Mouse (Mus musculus) neural tube, embryonic 13.5 days (tissue): ENCODE results near the gene Pfas. TPM values are rescaled to one million over a fixed set of nuclear protein-coding genes. Genes with fewer than 3 reads are reported as not detected.
"Not testable (repeated sequence)": the region's sequence is repeated elsewhere in the genome, so short reads cannot be mapped to it uniquely, and the experiment has no call there.

Experiments
- ATAC-seq: fragments of 200-750 bp; cut with Nextera tagmentation; 2 replicates; pipeline ENCODE4 v1.8.0; 2017; ENCODE audit warnings: low read depth, mild to moderate bottlenecking, moderate TSS enrichment, moderate library complexity
- H3K27ac ChIP-seq: fragments of 300-500 bp; sonication (generic); replicated peaks from 2 replicates; pipeline ENCODE4 v1.5.1; 2015; ENCODE audit warnings: moderate library complexity, mild to moderate bottlenecking, inconsistent platforms
- H3K27me3 ChIP-seq: fragments of 300-500 bp; sonication (generic); 2 replicates; pipeline ENCODE4 v1.6.1; 2015; ENCODE audit warnings: mild to moderate bottlenecking, inconsistent platforms
- H3K36me3 ChIP-seq: fragments of 300-500 bp; sonication (generic); 2 replicates; pipeline ENCODE4 v1.6.1; 2015; ENCODE audit warnings: mild to moderate bottlenecking, inconsistent platforms
- H3K4me1 ChIP-seq: fragments of 300-500 bp; sonication (generic); replicated peaks from 2 replicates; pipeline ENCODE4 v1.6.1; 2015; ENCODE audit warnings: inconsistent platforms
- H3K4me2 ChIP-seq: fragments of 300-500 bp; sonication (generic); 2 replicates; pipeline ENCODE4 v1.6.1; 2015; ENCODE audit warnings: inconsistent platforms, mild to moderate bottlenecking, moderate library complexity
- H3K4me3 ChIP-seq: fragments of 300-500 bp; sonication (generic); 2 replicates; pipeline ENCODE4 v1.5.1; 2015; ENCODE audit warnings: mild to moderate bottlenecking, inconsistent platforms
- H3K9ac ChIP-seq: fragments of 300-500 bp; sonication (generic); 2 replicates; pipeline ENCODE4 v1.6.1; 2015; ENCODE audit warnings: moderate library complexity, mild to moderate bottlenecking, inconsistent platforms
- H3K9me3 ChIP-seq: fragments of 300-500 bp; sonication (generic); 2 replicates; pipeline ENCODE4 v1.6.1; 2016; ENCODE audit warnings: inconsistent platforms
- WGBS: fragments of 180-500 bp; shearing (Covaris S2); methylation state at CpG from one replicate; pipeline ENCODE4 v1.1.7; 2015; 5-methylcytosine and 5-hydroxymethylcytosine counted together
- microRNA-seq: library from miRNA; unstranded; fragments of <30 nt; microRNA quantifications from one replicate; pipeline ENCODE4, GENCODE M21; 2016
- polyA plus RNA-seq: library from polyadenylated mRNA; unstranded; fragments of >200 nt; fragmentation: Nextera tagmentation; extraction: Ambion mirVana; gene quantifications from 2 replicates; pipeline ENCODE4 v1.2.1, GENCODE M21; 2015

Pfas gene
- polyA plus RNA-seq, 1 experiment from 2014 or later = 19.1 TPM

DNA sequence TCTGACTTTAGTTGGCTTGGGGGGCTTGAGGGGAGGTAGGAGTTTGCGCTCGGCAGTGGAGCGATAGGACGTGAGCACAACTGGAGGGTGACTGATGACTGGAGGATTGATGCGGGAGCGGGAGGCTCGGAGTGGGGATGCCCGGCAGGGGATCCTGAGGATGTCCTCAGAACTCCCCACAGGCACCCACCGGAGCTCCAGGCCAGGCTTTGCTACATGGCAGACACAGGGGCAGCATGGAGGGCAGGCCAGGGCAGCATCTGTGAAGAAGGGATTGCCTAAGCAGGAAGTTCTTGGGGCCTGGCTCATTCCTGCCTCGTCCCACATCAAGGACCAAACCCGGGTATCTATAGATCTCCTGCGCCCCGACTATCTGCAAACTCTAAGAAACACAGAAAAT lies 54.4 kb downstream of the Pfas start:
- H3K36me3 ChIP-seq = no peaks in the 10 kb centered on the region
- peaks cover 17% of the 10 kb centered on the region for H3K4me1 ChIP-seq
- 5% methylated on average over 13 of the region's 13 CpGs for WGBS
- H3K4me3 ChIP-seq = peak overlapping the region; percentile 33
- H3K27ac ChIP-seq = no peak overlapping the region
- H3K9me3 ChIP-seq = no peaks in the 10 kb centered on the region
- no peak for ATAC-seq
- peak overlapping the region; percentile 60 for H3K4me2 ChIP-seq
- peaks cover 70% of the 10 kb centered on the region for H3K27me3 ChIP-seq
- H3K9ac ChIP-seq = no peak overlapping the region; the same call in 1 of the 2 replicates

DNA sequence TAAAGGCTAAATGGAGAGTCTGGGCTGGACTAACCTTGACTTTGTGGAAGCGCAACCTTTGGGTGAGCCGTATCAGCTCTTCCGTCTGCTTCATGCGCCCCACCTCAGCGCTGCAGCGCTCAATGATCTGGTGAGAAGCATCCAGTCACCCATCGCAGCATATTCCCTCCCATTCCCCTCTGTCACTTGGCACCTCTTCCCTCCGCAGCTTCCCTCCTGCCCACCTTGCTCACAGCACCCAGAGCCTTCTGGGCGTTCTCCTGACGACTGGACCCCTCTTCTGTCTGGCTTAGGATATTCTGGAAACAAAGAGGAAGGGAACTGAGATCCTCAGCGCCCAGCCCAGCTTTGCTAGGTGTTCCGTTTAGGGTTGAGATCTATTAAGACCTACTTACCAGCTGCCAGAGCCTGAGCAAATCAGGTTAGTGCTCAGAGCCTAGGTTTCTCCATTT lies 60.7 kb downstream of the Pfas start:
- H3K4me1 ChIP-seq = peaks cover 13% of the 10 kb centered on the region
- H3K4me3 ChIP-seq = peak overlapping the region; percentile 41
- 11% methylated on average over 12 of the region's 12 CpGs for WGBS
- H3K27ac ChIP-seq = peak overlapping the region; percentile 83
- H3K4me2 ChIP-seq = peak overlapping the region; percentile 54
- H3K36me3 ChIP-seq = peaks cover 13% of the 10 kb centered on the region; the same call in 1 of the 2 replicates
- peak overlapping the region; percentile 73 for H3K9ac ChIP-seq
- ATAC-seq = peak; percentile 86
- H3K9me3 ChIP-seq = no peaks in the 10 kb centered on the region
- H3K27me3 ChIP-seq = peaks cover 35% of the 10 kb centered on the region

DNA sequence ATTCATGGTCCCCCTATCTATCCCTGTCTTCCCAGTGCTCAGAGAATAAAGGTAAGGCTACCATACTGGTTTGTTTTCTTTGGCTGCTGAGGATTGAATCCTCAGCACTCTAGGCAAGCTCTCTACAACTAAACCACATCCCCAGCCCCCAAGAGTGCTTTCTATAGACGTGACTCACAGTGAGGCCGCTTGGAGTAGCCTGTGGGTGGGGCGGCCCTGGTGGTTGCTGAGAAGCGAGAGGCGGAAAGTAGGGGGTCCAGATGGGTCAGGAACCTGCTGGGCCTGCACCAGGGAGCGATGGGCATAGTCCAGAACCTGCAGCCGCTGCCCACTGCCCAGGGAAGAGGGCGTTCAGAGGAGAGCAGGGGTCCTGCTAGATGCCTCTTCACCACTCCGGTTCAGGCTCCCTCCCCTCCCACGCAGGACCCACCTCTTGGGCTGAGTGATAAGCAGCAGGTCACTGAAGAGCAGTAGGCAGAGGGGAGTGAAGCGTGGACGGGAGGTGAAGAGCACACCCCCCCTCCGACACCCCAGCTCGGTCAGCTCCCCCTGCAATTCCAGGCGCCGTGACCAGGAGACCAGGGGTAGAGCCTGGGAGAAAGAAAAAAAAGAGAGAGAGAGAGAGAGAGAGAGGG lies 61.3 kb downstream of the Pfas start:
- H3K9ac ChIP-seq = peak overlapping the region; percentile 73
- ATAC-seq = peak; percentile 63
- H3K36me3 ChIP-seq = peaks cover 13% of the 10 kb centered on the region; the same call in 1 of the 2 replicates
- H3K4me3 ChIP-seq = peak overlapping the region; percentile 41
- peaks cover 31% of the 10 kb centered on the region for H3K27me3 ChIP-seq
- 9% methylated on average over 15 of the region's 16 CpGs for WGBS
- peak overlapping the region; percentile 83 for H3K27ac ChIP-seq
- no peaks in the 10 kb centered on the region for H3K9me3 ChIP-seq
- peaks cover 13% of the 10 kb centered on the region for H3K4me1 ChIP-seq
- peak overlapping the region; percentile 54 for H3K4me2 ChIP-seq

DNA sequence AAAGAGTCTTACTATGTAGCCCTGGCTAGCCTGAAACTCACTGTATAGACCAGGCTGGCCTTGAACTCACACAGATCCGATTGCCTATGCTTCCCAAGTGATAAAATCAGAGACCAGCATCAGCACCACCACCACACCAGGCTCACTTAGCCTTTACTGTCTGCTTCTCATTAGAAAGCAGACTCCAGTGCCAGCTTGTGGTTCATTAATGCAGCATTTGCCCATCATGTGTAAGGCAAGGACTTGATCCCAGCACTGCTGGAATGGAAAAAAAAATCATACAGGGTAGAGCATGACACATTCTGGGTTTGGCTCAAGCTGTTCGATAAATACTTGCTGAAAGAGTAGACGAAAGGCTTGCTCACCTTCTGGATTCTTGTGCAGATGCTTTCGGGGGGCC lies 62.3 kb downstream of the Pfas start:
- Histone ChIP-seq H3K27ac (0 out of 2 replicates have a peak overlapping the region, but pooled peaks have one; percentile 83), H3K4me1 (peaks cover 16% of the 10 kb centered on the region), H3K4me2 (peak overlapping the region; percentile 54), H3K27me3 (peaks cover 22% of the 10 kb centered on the region), H3K9ac (peak overlapping the region; percentile 73; the same call in 1 of the 2 replicates), H3K9me3 (no peaks in the 10 kb centered on the region), H3K4me3 (peak overlapping the region; percentile 41), H3K36me3 (peaks cover 13% of the 10 kb centered on the region; the same call in 1 of the 2 replicates)
- 86% methylated on average over 4 of the region's 4 CpGs for WGBS
- ATAC-seq = no peak

DNA sequence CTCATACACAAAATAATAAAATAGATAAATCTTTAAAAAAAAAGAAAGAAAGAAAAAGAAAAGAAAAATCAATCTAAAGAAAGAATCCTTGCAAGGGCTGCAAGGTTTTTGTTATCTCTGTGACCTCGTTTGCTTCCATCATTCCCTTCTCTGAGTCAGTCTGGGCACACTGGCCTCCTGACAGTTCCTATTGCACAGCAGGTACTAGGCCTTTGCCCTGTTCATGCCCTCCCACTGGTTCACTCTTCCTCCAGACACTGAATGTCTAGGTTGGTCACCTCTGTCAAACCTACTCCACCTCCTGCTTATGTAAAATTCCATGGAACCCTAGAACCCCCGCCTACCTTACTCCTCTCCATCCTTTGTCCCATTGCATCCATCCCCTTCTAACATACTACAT lies 63.0 kb downstream of the Pfas start:
- H3K4me3 ChIP-seq = no peak overlapping the region
- H3K9ac ChIP-seq = no peak overlapping the region
- H3K27ac ChIP-seq = no peak overlapping the region
- H3K9me3 ChIP-seq = no peaks in the 10 kb centered on the region
- ATAC-seq = no peak
- H3K36me3 ChIP-seq = peaks cover 13% of the 10 kb centered on the region; the same call in 1 of the 2 replicates
- 78% methylated on average over 2 of the region's 2 CpGs for WGBS
- peaks cover 19% of the 10 kb centered on the region for H3K27me3 ChIP-seq
- peaks cover 24% of the 10 kb centered on the region for H3K4me1 ChIP-seq
- H3K4me2 ChIP-seq = no peak overlapping the region

DNA sequence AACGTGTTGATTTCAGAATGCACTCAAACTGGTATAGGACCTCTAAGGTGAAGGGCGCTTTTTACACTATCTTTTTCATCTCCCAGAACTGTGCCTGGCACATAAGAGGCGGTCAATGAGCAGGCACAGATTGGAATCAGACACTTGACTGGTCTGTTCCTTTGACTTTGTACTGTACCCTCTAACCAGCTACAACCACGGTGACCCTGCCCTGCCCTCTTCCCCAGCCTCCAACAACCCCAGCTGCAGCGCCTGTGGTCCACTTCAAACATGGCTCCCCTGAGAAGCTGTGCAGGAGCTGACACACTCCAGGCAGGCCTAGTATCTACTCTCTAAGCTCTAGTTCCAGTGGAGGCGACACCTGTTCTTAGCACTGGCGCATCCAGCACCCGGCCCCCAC lies 65.5 kb downstream of the Pfas start:
- H3K4me2 ChIP-seq = no peak overlapping the region
- H3K27me3 ChIP-seq = peaks cover 14% of the 10 kb centered on the region
- ATAC-seq = no peak
- WGBS = 88% methylated on average over 8 of the region's 8 CpGs
- no peaks in the 10 kb centered on the region for H3K9me3 ChIP-seq
- no peak overlapping the region for H3K4me3 ChIP-seq
- H3K27ac ChIP-seq = no peak overlapping the region
- peaks cover 31% of the 10 kb centered on the region for H3K4me1 ChIP-seq
- peaks cover 13% of the 10 kb centered on the region; the same call in 1 of the 2 replicates for H3K36me3 ChIP-seq
- H3K9ac ChIP-seq = no peak overlapping the region

DNA sequence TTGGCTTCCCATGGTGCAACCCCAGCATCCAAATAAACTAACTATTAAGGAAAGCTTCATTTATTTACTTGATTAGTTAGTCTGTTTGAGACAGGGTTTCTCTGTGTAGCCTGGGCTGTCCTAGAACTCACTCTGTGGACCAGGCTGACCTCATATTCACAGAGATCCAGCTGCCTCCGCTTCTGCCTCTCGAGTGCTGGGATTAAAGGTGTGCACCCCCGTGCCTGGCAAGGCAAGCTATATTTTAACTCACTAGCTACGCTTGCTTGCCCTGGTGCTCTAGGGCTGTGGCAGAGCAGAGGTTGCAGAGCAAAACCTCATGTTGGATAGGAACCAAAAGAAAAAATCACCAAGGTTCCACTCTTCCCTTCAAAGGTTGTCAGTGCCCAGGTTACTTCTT lies 67.7 kb downstream of the Pfas start:
- no peaks in the 10 kb centered on the region for H3K9me3 ChIP-seq
- WGBS = 59% methylated on average over 4 of the region's 4 CpGs
- H3K4me2 ChIP-seq = peak overlapping the region; percentile 62
- ATAC-seq = no peak
- peak overlapping the region; percentile 74 for H3K9ac ChIP-seq
- peaks cover 18% of the 10 kb centered on the region for H3K4me1 ChIP-seq
- H3K4me3 ChIP-seq = peak overlapping the region; percentile 52
- peak overlapping the region; percentile 83 for H3K27ac ChIP-seq
- H3K36me3 ChIP-seq = peaks cover 13% of the 10 kb centered on the region; the same call in 1 of the 2 replicates
- H3K27me3 ChIP-seq = no peaks in the 10 kb centered on the region

DNA sequence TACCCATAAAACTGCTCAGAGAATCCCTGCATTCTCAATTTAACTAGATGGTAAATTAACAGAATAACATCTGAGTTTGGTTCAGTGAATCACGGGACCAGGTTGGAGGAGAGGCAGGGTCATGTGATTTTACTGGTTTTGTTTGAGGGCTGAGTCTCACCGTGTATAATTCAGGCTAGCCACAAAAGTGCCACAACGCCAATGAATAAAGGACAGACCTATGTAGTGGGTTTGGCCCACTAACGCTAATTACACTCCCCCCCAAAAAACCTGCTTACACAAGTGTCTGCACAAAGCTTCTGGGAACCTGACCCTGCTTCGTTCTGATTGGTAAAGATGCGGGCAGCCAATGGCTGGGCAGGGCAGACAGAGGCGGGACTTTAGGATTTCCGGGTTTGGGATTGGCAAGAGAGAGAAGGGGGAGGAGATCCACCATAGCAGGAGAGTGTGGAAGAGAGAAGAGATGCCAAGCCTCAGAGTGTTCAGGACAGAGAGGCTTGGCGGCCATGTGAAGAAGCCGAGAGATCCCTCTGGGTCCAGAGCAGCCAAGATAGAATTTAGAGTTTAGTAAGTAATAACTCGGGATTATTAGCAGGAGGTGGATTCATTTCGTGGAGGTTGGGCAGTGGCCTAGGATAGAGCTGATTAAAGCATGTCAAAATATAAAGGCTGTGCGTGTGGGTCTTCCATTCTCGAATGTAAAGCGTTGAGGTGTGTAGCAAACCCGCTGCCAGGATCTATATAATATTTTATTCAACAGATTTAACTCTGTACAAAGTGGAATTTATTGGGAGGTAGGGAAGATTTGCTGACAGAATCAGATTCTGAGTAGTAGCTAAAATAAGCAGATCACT lies 68.6 kb downstream of the Pfas start:
- H3K27ac ChIP-seq = peak overlapping the region; percentile 83
- no peaks in the 10 kb centered on the region for H3K9me3 ChIP-seq
- peaks cover 18% of the 10 kb centered on the region for H3K4me1 ChIP-seq
- H3K9ac ChIP-seq = peak overlapping the region; percentile 74
- 3% methylated on average over 16 of the region's 16 CpGs for WGBS
- H3K27me3 ChIP-seq = no peaks in the 10 kb centered on the region
- ATAC-seq = peak; percentile 99
- H3K4me3 ChIP-seq = peak overlapping the region; percentile 52
- peak overlapping the region; percentile 62 for H3K4me2 ChIP-seq
- peaks cover 10% of the 10 kb centered on the region; the same call in 1 of the 2 replicates for H3K36me3 ChIP-seq

DNA sequence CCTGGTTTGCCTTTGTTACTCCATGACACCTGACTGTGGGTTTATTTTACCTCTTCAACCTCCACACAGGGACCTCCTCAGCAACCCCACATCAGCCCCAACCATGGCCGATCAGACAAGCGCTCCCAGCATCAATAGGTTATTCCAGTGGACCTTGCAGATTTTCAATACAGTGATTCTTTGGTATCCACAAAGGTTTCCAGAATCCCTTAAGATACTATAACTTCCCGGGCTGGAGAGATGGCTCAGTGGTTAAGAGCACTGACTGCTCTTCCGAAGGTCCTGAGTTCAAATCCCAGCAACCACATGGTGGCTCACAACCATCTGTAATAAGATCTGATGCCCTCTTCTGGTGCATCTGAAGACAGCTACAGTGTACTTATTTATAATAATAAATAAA lies 71.3 kb downstream of the Pfas start:
- not testable (repeated sequence) for H3K9me3 ChIP-seq, H3K27ac ChIP-seq, H3K36me3 ChIP-seq, H3K9ac ChIP-seq, H3K27me3 ChIP-seq, H3K4me2 ChIP-seq, H3K4me3 ChIP-seq, ATAC-seq
- H3K4me1 ChIP-seq = peaks cover 18% of the 10 kb centered on the region
- WGBS = 90% methylated on average over 4 of the region's 4 CpGs

Small RNAs within 50 kb of the gene (microRNA-seq; reads per million reads assigned to microRNA genes)
- gene Mir3062 = 2.2 reads per million, percentile 8 among the genes with 10 or more reads in this experiment

Other genes starting within 250 kb of the Pfas start
- 96.9 and 97.7 TPM in 2 replicates for gene Ndel1, start 136.6 kb downstream of the Pfas start, polyA plus RNA-seq
- not detected in 2 replicates for gene Rnf222, start 119.9 kb downstream of the Pfas start, polyA plus RNA-seq
- 743 and 760 TPM in 2 replicates for gene Rpl26, start 106.9 kb downstream of the Pfas start, polyA plus RNA-seq
- 0.40 TPM in 1 of 2 replicates, not detected in the other for gene Odf4, start 81.4 kb downstream of the Pfas start, polyA plus RNA-seq
- 14.4 and 14.8 TPM in 2 replicates for gene Arhgef15, start 51.0 kb downstream of the Pfas start, polyA plus RNA-seq
- gene Slc25a35, start 40.3 kb downstream of the Pfas start, polyA plus RNA-seq = 2.0 and 2.5 TPM in 2 replicates
- gene Rangrf, start 33.3 kb downstream of the Pfas start, polyA plus RNA-seq = 27.6 and 33.7 TPM in 2 replicates
- gene Ctc1, start 7.5 kb upstream of the Pfas start, polyA plus RNA-seq = 49.6 and 52.8 TPM in 2 replicates
- 22.7 and 33.0 TPM in 2 replicates for gene Aurkb, start 37.2 kb upstream of the Pfas start, polyA plus RNA-seq
- gene Borcs6, start 51.3 kb upstream of the Pfas start, polyA plus RNA-seq = 14.7 and 16.8 TPM in 2 replicates
- 28.4 and 29.2 TPM in 2 replicates for gene Tmem107, start 62.3 kb upstream of the Pfas start, polyA plus RNA-seq
- 268 and 282 TPM in 2 replicates for gene Vamp2, start 80.0 kb upstream of the Pfas start, polyA plus RNA-seq
- 8.0 and 8.4 TPM in 2 replicates for gene Per1, start 86.8 kb upstream of the Pfas start, polyA plus RNA-seq
- 0.61 TPM in 1 of 2 replicates, not detected in the other for gene Hes7, start 111.9 kb upstream of the Pfas start, polyA plus RNA-seq
- gene 9130213A22Rik, start 114.1 kb upstream of the Pfas start, polyA plus RNA-seq = 0.18 and 0.32 TPM in 2 replicates
- 0.59 and 1.2 TPM in 2 replicates for gene Aloxe3, start 117.4 kb upstream of the Pfas start, polyA plus RNA-seq
- 0.22 and 0.23 TPM in 2 replicates for gene Alox12b, start 148.5 kb upstream of the Pfas start, polyA plus RNA-seq
- gene Alox8, start 189.4 kb upstream of the Pfas start, polyA plus RNA-seq = 0.17 TPM in 1 of 2 replicates, not detected in the other
- 0.21 TPM in 2 replicates for gene Gucy2e, start 228.6 kb upstream of the Pfas start, polyA plus RNA-seq